Mouse (Mus musculus) mesoderm, embryonic 11.5 days (tissue): ENCODE results near the gene Xkr8.
"Not testable (repeated sequence)": the region's sequence is repeated elsewhere in the genome, so short reads cannot be mapped to it uniquely, and the experiment has no call there.

Experiments
- DNase-seq: peaks from one replicate; pipeline ENCODE4 v3.0.0-alpha.2; 2012; ENCODE audit warnings: low read depth, low spot score

Xkr8 gene

DNA sequence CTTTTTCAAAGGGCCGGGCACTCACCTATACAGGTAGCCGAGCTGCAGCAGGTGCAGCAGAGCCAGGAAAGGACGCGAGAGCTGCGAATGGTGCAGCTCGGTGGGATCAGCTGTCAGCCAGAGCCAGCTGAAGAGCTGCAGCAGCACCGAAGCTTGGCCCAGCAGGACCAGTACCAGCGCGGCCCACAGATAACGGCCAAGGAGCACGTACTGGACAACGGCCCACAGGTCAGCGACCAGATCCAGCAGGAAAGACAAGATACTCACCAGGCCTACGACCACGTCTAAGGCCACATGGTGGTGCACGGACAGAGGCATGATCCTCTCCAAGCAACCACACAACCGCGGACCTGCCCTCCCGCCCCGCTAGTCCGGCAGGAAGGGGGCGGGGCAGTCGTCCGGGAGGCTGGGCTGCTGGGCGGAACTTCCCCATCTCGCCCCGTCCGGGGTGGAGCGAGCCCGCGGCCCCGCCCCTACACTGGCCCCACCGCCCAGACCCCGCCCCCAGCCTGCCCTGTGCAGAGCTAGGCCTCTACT lies at the start of gene Xkr8:
Xkr8 (minus strand) TSS at position 399 of the 537 bp plus-strand sequence.
- DNase-seq: peak; percentile 84

DNA sequence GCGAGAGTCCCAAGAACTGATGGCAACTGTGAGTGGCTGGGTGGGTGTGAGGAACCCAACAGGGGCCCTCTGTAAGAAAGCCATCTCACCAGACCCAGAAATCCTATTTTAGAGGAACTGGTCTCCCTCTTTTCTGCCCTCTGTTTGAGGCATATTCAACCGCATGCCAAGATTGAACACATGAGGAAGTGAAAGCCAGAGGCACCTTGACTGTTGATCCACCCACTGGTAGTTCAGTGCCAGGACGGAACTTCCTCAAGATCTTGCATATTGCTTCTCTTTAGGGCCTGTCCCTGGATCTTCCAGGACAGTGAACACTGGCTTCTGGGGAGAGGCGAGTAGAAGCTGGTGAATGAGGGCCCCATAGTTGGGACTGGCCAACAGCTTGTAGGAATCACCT lies 47.9 kb upstream of the Xkr8 start:
- DNase-seq: no peak

DNA sequence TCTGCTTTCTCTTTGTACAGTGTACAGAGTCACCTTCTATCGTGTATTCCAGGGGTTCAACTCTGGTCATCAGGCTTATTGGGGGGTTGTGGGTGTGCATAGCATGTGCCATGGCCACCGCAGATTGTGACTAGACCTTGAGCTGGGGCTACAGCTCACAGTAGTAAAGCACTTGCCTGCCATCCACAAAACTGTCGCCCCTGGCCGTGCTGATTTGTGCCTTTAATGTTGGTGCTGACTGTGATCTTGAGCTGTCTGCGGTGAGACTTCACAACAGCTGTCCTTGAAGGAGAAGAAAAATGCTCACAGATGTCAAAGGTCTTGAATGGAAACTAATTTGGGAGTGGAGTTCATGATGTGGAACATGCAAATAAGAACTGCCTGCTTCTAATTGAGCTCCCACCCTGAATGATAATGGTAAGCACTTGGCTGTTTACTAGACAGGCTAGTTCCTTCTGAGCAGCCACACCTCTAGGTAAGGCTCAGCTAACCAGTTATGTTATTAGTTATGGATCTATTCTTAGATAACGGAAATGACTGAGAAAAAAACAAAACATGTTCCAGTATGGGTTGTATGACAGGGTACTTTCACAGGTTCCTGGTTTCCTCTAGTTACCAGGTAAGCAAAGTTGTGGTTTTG lies 46.3 kb upstream of the Xkr8 start:
- DNase-seq: no peak

DNA sequence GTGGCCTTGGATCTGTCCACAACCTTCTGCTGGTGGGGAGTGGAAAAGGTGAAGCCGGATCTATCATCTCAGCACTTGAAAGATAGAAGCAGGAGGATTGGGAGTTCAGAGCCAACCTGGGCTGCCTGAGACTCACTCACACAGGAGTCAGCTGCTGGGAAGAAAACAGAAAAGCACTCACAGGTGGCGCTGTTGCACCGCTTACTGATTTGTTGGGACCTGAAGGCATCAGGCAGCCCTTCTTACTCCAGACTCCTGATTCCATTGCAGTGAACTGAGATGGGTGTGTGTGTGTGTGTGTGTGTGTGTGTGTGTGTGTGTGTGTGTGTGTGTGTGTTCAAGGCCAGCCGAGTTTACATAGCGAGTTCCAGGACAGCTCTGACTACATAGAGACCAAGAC lies 44.4 kb upstream of the Xkr8 start:
- no peak for DNase-seq

DNA sequence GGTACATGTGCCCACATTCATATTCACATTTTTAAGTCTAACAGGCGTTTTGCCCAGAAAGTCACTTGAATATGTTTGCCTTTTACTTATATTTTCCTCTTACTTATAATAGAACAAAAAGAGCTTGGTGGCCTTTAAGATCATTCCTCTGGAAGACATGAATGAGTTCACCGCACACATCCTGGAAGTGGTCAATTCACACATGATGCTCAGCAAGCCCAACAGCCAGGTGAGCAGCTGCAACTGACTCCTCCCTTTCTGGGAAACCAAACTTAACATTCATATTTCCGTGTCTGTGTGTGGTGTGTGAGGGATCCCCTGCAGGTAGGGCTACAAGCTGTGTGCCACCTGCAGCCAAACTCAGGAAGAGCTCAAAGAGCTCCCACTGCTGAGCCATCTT lies 42.6 kb upstream of the Xkr8 start:
- DNase-seq: no peak

DNA sequence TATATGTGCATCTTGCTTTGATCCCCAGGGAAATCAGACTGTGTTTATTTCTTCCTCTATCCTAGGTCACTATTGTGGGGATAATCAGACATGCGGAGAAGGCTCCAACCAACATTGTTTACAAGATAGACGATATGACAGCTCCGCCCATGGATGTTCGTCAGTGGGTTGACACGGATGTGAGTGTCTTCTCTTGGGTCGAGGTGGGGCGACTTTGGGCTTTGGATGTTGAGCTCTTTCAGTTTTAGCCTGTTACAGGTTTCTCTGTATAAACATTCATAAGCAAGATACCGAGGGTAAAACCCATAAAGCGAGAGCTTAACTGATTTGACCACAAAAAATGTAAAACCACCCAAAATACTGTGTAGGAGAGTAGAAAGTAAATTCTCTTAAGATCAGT lies 39.4 kb upstream of the Xkr8 start:
- no peak for DNase-seq

DNA sequence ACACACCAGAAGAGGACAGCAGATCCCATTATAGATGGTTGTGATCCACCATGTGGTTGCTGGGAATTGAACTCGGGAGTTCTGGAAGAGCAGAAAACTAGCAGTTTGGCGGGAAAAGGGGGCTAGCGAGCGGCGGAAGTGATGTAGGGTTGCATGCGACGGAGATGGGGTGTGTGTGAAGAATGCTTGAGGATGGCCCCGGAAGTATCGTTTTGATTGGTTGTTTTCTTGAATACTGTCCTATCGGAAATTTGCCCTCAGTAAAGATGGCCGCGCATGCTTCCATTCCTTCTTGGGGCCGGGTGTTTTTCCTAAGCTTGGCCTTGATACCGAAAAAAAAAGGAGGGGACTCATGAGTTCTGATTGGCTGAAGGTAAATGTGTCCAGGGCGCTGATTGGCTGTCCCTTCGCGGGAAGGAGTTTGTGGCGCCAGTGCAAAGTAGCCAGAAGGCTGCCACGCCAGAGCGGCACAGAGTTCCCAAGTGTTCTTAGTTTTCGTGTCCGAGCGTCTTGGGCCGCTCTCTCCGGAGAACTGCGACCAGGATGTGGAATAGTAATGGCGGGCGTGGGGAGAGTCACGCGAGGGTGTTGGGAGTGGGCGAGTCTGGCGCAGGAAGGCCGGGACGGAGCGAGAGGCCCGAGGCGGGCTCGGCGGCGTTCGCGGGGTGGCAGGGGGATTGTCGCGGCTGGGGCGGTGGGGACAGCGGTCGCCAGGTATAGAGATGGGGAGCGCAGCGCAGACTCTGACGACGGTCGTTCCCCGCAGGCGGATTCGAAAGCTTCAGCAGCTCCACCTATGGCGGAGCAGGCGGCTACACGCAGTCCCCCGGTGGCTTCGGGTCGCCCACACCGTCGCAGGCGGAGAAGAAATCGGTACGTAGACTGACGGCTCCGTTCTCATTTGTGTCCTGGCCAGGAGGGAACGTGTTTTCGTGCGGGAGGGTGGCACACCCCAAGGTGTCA lies 35.8 kb upstream of the Xkr8 start, which contains the start of gene Rpa2:
Rpa2 (plus strand) TSS at position 419 of the 963 bp plus-strand sequence.
- peak; percentile 100 for DNase-seq

DNA sequence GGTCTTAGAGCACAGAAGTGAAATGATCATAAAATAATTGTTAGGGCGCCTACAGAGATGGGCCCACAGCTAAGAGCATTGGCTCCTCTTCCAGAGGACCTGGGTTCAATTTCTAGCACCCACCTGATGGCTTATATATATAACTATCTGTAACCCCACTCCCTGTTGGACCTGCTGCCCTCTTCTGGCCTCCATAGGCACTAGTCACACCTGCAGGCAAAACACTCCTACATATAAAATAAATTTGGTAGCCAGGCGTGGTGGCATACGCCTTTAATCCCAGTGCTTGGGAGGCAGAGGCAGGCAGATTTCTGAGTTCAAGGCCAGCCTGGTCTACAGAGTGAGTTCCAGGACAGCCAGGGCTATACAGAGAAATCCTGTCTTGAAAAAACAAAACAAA lies 30.8 kb upstream of the Xkr8 start:
- not testable (repeated sequence) for DNase-seq

DNA sequence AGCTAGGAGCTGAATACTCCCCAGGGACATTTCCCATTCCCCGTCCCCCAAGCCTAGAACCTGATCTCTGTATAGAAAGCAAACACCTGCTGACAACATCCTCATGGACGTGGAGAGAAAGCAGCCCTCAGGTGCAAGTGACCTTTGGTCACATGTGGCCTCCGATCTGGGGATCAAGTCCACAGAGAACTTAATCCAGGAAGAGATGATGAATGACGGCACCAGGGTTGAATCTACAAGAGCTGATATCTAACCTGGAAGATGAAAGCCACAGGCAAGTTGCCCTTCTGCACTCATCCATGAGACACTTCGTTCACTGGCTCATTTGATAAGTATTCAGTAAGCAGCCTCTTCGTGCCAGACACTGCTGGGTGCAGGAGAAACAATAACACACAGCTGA lies 30.3 kb upstream of the Xkr8 start:
- DNase-seq: no peak

DNA sequence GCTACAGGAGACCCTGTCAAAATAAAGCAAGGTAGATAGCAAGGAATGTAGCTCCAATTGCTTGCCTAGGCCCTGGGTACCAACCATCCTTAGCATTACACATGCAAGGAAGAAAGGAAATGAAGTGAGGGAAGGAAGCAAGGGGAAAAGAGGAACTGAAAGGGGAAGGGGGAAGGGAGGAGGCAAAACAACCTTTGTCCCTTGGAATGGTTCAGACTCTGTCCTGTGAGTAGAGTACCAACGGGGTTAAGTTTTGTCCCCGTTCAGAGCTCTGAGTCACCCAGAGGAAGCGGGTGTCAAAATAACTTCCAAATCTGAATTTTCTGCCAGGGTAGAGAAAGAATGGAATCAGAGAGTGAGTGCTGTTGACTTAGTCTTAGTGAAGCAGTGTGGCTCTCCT lies 27.9 kb upstream of the Xkr8 start:
- DNase-seq: no peak

DNA sequence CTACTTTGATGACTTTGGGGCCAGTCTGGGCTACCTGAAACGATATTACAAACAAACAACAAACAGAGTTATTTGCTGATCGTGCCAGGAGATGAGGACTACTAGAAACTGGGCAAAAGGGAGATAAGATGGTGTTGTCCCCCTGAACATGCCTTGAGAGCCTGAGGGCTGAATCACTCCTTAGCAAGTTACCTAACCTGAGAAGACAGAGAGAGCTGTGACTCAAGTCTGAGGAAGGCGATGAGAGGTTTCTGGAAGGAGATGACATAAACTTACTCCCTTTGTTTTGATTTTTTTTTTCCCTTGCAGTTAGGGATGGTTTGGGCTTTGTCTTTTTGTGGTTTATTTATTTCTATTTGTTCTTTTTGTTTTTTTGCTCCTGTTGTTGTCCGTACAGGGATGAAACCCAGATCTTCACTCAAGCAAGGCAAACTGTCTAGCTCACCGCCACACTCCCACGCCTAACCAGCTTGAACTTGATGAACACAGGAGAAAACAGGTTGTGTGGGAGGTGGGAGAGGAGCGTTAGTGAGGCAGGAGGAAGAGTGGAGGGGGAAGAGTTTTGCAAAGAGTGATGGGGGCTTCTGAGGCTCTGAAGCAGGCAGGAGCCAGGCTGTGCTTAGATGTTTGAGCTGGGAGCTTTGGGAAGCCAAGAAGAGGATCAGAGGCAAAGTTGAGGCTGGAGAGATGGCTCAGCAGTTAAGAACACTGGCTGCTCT lies 25.4 kb upstream of the Xkr8 start:
- DNase-seq: no peak

DNA sequence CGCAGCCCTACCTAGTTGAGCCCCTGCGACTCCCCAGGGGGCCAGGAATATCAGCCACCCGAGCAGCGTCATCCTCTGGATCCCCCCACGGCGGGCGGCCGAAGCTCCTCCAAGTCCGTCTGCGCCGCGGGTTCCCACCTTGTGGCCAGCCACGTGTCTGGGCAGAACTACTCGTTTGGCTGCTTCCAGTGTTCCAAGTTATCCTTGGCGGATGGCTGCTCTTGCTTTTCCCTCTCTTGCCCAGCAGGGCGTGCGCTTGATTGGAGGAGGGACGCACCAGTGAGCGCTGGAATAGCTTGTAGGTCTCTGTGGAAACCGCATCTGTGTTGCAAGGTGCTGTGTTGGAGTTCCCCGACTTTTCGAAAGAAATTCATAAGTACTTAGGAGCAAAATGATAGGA lies 24.6 kb upstream of the Xkr8 start, which contains the start of gene Smpdl3b:
Smpdl3b (minus strand) TSS at position 279 of the 400 bp plus-strand sequence.
- peak; percentile 86 for DNase-seq

DNA sequence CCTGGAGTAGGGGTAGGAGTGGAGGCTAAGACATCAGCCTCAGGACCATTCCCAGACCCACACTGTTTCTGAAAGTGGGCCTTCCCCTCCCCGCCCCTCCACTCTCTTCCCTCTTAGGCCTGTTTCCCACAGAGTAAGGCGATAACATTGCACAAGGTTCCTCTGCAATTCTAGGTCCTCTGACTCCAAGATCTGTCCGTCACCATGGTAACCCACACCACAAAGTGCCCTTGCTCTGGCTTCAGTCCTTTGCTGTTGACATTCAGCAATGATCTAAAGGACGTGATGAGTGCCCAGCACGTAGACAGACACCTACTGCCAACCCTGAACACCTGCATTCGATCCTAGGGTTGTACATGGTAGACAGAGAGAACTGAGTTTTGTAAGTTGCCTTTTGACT lies 20.6 kb upstream of the Xkr8 start:
- DNase-seq: no peak

DNA sequence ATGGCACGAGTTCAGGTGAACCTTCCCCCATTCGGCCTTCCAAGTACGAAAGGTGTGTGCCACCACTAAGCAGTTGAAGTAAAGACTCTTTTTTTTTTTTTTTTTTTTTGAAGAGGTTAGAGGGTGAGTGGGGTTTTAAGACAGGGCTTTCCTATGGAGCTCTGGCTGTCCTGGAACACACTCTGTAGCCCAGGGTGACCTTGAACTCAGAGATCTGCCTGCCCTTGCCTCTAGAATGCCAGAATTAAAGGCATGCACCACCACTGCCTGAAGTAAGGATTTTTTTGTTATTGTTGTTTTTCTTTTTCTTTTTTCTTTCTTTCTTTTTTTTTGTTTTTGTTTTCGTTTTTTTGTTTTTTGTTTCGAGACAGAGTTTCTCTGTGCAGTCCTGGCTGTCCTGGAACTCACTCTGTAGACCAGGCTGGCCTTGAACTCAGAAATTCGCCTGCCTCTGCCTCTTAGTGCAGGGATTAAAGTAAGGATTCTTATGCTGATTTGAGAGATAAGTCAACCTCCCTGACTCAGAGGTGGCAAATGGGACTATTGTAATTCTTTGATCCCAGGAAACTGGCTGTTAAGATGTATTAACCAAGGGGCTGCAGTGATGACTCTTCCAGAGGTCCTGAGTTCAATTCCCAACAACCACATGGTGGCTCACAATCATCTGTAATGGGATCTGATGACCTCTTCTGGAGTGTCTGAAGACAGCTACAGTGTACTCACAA lies 17.1 kb upstream of the Xkr8 start:
- DNase-seq: no peak

DNA sequence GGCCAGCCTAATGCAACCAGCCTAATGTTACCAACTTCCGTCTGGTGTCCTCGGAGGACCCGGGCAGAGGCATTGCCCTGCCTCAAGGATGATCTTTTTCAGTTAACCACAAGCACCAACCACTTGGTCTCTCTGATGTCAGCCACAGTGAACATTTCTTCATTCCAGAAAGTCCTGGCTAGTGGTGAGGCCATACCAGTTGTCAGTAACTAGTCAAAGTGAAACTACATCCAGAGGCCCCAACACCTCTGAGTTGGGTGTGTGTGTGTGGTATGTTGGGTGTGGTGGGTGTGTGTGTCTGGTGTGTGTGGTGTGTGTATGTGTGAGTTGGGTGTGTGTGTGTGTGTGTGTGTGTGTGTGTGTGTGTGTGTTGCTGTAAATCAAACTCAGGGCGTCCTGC lies 16.4 kb upstream of the Xkr8 start:
- DNase-seq: no peak

DNA sequence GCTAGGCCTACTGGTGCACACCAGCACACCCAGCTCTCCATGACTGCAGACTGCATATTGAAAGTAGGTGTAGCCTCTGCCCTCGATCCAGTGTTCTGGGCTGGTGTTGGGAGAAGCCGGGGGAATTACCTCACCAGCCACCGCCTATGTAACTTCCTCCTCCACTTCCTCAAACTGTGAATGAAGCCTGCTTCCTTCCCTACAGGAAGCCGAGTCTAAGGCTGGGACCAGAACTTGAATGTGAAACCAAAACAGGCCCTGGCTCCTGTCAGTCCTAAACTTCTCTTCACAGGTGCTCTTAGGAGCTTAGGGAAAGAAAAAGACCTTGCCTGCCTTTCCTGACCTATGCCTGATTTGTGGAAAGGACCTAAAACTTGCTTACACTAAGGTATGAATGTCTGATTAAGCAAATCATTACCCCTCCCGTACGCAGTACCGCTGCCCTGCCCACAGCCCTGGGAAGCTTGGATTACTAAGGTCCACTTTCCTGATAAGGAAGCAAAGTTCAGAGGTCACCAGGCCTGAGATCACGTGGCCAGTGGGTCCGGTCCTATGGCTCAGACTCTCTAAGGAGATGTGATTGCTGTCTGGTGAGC lies 15.4 kb upstream of the Xkr8 start:
- DNase-seq: no peak

DNA sequence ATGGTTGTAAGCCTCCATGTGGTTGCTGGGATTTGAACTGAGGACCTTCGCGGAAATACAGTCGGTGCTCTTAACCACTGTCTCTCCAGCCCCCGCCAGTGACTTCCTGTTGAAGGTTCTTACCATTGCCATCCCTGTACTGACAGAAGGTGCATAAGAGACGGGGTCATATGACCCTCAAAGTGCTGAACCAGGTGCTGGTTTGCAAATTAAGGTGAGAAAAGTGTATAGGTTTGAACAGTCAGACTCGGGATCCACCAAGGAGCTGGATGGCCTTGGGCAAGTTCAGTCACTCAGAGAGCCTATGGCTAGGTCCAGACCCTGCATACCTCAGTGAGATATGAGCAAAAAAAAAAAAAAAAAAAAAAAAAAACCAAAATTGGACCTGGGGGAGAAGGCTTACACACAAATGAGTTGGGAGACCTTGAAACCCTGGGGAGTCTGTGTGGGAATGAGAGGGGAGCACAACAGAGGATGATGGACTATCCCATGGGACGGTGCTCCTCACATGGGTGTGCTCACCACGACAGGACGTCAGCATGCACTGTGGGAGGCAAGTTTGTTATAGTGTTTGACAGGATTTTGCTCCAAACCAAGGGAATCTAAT lies 14.7 kb upstream of the Xkr8 start:
- DNase-seq: no peak

DNA sequence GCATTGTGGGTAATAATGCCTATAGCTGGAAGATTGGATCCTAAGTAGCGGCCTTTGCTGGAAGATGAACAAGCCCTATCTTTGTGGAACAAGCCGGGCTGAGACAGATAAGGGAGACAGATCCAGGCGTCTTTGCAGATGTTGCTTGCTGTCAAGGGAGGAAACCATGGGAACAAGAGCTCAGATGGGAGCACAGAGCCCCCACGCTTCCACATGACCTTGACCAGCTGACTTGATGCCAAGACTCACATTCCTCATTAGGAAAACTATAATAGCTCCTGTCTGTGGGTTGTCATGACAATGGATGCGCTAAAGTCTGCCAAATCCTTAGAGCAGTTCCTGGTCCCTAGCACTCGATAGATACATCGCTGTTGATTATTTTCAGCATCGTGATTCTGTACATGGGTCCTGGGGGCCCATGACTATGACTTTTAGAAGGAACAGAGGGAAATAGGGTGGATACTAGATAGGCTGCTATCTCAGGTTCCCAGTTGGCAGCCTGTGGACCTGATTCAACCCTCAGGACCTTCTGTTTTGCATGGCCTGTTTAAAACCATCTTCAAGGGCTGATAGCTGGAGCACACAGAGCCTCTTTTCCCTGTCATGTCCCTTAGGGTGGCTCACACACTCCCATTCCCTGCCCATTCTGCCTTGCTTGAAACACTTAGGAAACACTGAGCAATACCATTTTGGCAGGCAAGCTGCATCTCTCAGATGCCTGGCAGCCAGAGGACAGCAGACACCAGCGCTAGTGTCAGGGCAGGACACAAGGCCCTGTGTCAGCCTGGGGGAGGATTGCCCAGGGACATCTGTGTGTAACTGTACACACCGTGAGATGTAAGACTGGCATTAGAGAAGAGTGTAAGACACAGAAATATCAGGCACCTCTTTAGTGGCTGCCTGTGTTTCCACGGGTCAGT lies 11.9 kb upstream of the Xkr8 start:
- DNase-seq: no peak

DNA sequence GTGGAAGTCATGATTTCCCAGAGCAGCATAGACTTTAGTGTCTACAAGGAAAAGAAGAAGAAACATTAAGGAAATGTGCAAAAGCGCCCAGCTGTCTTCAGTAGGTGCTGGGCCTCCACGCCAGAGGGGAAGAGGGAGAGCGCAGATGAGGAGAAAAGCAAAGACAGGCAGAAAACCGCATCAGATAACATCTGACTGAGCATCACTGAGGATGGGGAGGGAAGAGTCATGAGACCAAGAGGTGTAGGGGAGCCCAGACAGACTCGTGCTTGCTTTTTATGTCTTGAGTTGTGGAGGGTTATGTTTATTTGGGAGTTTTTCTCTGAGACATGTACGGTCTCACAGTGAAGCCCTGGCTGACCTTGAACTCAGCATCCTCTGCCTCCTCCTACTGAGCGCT lies 9.1 kb upstream of the Xkr8 start:
- DNase-seq: no peak
